Mouse (Mus musculus) B cell, adult (primary cell): ENCODE data around the gene Pmvk. TPM values are rescaled to one million over a fixed set of nuclear protein-coding genes. Genes with fewer than 3 reads are reported as not detected.

Source experiments
- total RNA-seq: library from RNA; stranded (reverse); gene quantifications from 4 replicates; pipeline ENCODE4 v1.2.4, GENCODE M21; 2023; ENCODE audit not compliant: inconsistent age

The Pmvk gene
- 15.8 to 18.6 TPM (median 16.8 TPM) in 4 replicates for total RNA-seq

DNA sequence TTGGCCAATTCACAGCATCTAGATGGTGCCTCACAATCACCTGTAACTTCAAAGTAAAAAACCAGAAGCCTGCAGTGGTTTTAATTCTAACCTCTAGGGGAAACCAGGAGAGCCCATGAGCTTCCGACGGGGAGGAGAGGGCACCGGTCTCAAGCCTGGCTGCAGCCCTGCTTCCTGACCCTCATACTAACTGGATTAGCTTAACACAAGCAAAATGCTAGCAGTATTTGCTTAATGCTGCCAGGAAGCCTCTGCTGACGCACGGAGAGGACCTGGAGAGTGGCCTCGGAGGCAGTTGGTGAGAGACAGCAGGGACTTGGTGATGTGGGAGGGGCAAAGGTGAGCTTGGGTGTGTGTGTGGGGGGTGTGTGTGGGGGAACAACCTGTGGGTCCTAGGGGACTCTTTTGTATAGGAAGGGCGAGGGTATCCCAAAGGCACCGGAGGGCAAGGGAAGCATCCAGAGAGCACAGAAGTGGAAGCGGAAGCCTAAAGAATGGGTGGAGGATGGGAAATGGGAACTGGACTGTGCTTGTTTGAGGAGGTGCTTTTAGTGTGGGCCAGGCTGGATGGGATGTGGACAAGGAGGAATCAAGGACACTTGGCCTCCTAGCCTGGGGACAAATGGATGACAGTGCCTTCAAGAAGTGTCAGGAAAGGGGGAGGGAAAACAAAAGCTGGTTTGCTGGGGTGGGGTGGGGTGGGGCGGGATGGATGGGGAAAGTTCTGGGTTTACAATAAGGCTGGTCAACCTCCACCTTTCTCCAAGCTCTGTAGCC lies at the start of gene Pmvk:
Gene Pmvk, plus strand, starts transcription at position 141 of the 777 bp plus-strand sequence.

DNA sequence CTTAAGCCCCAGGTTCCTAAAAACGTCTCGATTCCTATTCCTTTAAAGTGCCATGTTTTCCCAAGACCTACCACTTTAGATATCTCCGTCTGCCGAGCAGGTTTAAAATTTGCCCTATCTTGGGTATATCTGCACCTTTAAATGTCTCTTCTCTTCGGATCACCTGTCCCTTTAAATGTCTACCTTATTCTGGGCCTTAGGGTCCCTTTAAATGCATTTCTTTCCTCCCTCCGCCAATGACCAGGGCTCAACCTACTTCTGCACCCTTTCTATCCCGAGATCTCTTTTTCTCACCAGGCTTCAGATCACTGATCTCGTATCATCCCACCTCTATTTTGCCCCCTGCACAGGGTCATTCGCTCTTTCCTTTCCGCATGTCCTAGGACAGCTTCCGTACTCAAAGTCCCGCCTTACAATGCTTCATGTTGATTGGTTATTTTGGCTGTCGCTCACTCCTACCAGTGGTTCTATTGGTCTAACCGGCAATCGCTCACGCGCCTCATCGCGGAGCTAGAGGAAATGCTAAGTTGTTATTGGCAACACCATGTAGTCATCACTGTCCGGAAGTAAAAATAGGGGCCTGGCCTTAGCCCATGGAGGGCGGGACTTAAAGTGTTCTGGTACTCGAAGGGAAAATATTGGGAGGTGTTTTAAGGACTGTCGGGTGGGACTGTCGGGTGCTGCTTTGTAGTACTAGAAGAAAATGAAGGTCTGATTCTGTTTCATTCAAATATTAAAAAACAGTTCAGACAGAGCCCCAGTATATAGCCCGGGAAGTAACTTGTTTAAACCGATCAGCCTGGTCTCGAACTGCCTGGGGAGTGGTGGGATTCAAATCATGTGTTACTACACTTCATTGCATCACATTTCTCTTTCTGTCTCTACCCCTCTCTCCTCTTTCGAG lies 42.6 kb upstream of the Pmvk start, which contains the start of gene Flad1:
Gene Flad1, minus strand, starts transcription at position 381 of the 904 bp plus-strand sequence.

DNA sequence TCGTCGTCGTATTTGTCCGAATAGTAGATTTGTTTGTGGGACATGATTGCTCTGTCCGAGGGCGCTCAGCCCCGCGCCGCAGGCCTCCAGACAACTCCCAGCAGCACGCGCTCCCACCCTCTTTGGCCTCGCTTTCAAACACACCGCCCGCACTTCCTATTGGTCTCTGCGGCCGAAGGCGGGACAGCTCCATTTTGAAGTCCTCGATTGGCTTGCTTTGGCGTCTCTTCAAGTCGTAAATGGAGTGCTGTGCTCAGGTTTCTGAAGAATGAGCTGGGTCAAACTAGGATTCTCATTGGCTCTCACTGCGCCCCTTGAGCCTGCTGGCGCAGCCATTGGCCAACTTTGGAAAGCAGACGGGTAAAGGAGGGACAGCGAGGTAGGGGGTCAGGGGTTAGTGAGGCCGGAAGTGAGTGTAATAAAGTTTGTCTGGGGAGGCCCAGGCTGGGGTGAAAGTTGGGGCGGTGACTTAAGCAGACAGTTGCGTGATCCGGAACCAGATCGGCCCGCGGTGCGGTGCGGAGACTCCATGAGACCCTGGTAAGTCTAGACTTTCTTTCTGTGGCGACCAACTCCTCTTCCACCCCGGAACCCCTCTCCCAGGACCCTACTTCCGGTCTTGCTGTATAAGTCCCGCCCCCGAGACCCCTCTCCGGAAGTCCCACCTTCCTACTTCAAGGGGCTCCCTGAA lies 36.0 kb upstream of the Pmvk start, which contains the start of the genes Cks1b and Shc1:
Gene Cks1b, minus strand, starts transcription at position 214 of the 691 bp plus-strand sequence.
Gene Shc1, plus strand, starts transcription at position 274 of the 691 bp plus-strand sequence.

DNA sequence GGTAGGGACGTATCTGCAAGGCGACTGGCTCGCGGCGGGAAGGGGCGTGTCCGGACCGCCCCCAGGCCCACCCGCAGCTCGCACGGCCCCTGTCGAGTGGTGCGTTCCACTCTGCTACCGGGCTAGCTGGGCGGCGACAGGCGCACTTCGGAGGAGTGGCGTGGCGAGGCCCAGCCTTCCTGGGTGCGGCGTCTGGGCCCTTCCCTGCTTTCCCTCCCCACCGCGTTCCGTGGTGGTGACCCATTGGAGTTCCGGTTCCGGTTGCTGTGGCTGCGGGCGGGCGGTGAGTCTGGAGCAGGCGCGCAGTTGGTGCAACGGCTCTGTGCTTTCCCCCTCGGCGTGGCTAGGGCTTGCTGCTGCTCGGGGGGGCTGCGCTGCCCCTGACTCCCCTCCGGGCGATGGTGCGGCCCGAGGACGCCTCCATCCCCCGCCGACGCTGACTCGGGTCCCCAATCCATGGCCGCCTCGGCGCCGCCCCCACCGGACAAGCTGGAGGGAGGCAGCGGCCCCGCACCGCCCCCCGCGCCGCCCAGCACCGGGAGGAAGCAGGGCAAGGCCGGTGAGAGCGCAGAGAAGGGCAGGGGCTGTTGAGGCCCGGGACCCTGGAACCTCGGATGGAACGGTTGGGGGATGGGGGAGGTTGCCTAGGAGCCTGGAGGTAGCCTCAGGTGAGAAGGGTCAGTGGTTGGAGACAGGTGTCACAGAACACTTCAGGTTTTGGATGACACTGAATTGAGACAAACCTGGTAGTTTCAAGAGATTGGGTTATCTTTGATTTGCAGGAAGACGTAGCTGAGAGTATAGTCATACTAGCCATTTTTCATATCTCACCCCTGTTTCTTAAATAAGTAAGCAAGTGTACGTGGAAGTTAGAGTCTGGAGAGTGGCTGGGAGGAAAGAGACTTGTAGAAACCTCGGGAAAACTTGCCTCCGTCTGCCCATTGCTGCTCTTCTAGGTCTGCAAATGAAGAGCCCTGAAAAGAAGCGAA lies 23.9 kb upstream of the Pmvk start, which contains the start of gene Pygo2:
Gene Pygo2, plus strand, starts transcription at position 44 of the 989 bp plus-strand sequence.

DNA sequence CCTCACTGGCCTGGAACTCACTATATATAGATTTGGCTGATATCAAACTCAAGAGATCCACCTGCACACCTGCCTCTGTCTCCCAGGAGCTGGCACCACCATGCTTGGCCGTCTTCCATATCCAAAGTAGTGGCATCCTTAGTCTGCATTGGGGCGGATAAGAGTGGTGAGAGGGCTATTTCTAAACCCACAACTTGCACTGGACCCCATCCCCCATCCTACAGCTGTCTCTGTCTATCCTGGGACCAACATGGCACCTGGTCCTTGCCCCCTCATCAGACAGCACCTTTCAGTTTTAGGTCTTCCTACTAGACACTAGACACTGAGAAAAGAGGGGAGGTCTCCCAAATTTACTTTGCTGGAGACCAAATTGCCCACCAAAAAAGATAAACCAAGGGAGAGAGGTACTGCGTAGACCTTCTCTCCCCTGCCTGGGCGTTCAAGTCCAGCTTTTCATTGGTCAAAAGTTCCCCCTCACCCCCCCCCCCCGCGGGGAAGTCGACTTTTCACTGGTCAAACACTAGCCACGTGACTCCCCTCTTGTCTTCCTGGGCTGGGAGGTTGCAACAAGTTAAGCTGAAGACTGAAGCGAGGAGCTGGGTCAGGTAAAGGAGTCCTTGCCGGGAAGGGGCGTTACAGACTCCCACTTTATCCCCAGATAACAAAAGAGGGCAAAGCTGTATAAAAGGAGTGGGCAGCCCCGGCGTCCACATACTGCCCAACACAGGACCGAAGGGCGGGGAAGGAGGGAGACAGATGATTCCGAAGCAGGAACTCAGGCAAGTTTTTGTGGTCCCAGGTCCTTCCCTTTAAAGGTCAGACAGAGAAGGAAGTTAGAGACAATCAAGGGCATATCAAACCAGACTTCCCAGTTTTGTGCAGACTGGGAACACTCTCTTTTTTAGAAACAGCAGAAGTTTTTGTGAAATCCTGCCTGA lies 17.9 kb upstream of the Pmvk start, which contains the start of gene Pbxip1:
Gene Pbxip1, plus strand, starts transcription at position 531 of the 938 bp plus-strand sequence.

Other genes starting within 250 kb of the Pmvk start
- gene Thbs3, start 239.4 kb upstream of the Pmvk start, total RNA-seq: 7.6 to 14.7 TPM (median 8.8 TPM) in 4 replicates
- gene Mtx1, start 227.5 kb upstream of the Pmvk start, total RNA-seq: 208 to 228 TPM (median 213 TPM) in 4 replicates
- 0.80 to 2.1 TPM (median 1.1 TPM) in 4 replicates for gene Muc1, start 225.5 kb upstream of the Pmvk start, total RNA-seq
- 92.4 to 106 TPM (median 94.3 TPM) in 4 replicates for gene Krtcap2, start 208.6 kb upstream of the Pmvk start, total RNA-seq
- gene Trim46, start 208.2 kb upstream of the Pmvk start, total RNA-seq: 2.8 to 4.4 TPM (median 3.4 TPM) in 4 replicates
- gene Dpm3, start 195.2 kb upstream of the Pmvk start, total RNA-seq: 63.2 to 86.3 TPM (median 79.6 TPM) in 4 replicates
- 136 to 155 TPM (median 153 TPM) in 4 replicates for gene Slc50a1, start 184.0 kb upstream of the Pmvk start, total RNA-seq
- 0.48 to 1.5 TPM (median 0.78 TPM) in 4 replicates for gene Efna1, start 173.4 kb upstream of the Pmvk start, total RNA-seq
- gene Efna3, start 131.6 kb upstream of the Pmvk start, total RNA-seq: not detected in 4 replicates
- gene Efna4, start 116.5 kb upstream of the Pmvk start, total RNA-seq: not detected in 4 replicates
- gene Adam15, start 104.5 kb upstream of the Pmvk start, total RNA-seq: 4.5 to 7.9 TPM (median 5.5 TPM) in 4 replicates
- gene Dcst2, start 92.6 kb upstream of the Pmvk start, total RNA-seq: not detected in 4 replicates
- not detected in 4 replicates for gene Dcst1, start 89.3 kb upstream of the Pmvk start, total RNA-seq
- gene Zbtb7b, start 59.8 kb upstream of the Pmvk start, total RNA-seq: 50.9 to 68.8 TPM (median 61.8 TPM) in 4 replicates
- gene Lenep, start 51.7 kb upstream of the Pmvk start, total RNA-seq: 1.3 TPM in 1 of 4 replicates, not detected in the others
- gene Flad1, start 42.7 kb upstream of the Pmvk start, total RNA-seq: 40.2 to 51.7 TPM (median 45.4 TPM) in 4 replicates
- gene Cks1b, start 36.2 kb upstream of the Pmvk start, total RNA-seq: 2.9 to 5.9 TPM (median 4.7 TPM) in 4 replicates
- gene Shc1, start 36.1 kb upstream of the Pmvk start, total RNA-seq: 86.4 to 99.2 TPM (median 94.7 TPM) in 4 replicates
- gene Pygo2, start 24.3 kb upstream of the Pmvk start, total RNA-seq: 34.3 to 43.6 TPM (median 35.5 TPM) in 4 replicates
- gene Pbxip1, start 17.8 kb upstream of the Pmvk start, total RNA-seq: 126 to 144 TPM (median 138 TPM) in 4 replicates
- gene Kcnn3, start 65.6 kb downstream of the Pmvk start, total RNA-seq: not detected in 4 replicates